Mouse (Mus musculus): ENCODE results near the gene Gm45713. TPM values are rescaled to one million over a fixed set of nuclear protein-coding genes. Genes with fewer than 3 reads are reported as not detected.

Gene Gm45713
- polyA plus RNA-seq, 1 experiment = 0.08 TPM

GRCm38 (mm10) chr7:45149545-45149944 lies 13.5 kb upstream of the Gm45713 start:
- TF ChIP-seq POLR2A (IDR thresholded peaks at IDR 0.05; ENCODE audit: extremely low read depth, insufficient read depth, low read length) (no peak), CTCF (IDR thresholded peaks at IDR 0.05; ENCODE audit: extremely low read depth, insufficient read depth, low read length) (no peak)
- H3K4me1 ChIP-seq (ENCODE audit: control insufficient read depth, insufficient read depth, low read length) = peaks cover 2% of the 10 kb centered on the region; the same call in 1 of the 2 replicates
- no peak overlapping the region for H3K4me3 ChIP-seq (ENCODE audit: insufficient read depth, low read length)
- no peak overlapping the region for H3K27ac ChIP-seq (ENCODE audit: insufficient read depth, low read length)

- Histone ChIP-seq H3K4me1 (ENCODE audit: control insufficient read depth, insufficient read depth, low read length) (peaks cover 2% of the 10 kb centered on the region; the same call in 1 of the 2 replicates), H3K27ac (ENCODE audit: insufficient read depth, low read length) (no peak overlapping the region), H3K4me3 (ENCODE audit: insufficient read depth, low read length) (no peak overlapping the region)
- no peak for TF ChIP-seq CTCF (IDR thresholded peaks at IDR 0.05; ENCODE audit: extremely low read depth, insufficient read depth, low read length)
- TF ChIP-seq POLR2A (IDR thresholded peaks at IDR 0.05; ENCODE audit: extremely low read depth, insufficient read depth, low read length) = no peak
These were observed 12.6 kb upstream of the Gm45713 start for GRCm38 (mm10) chr7:45148534-45149098.

GRCm38 (mm10) chr7:45147899-45148298 lies 11.9 kb upstream of the Gm45713 start:
- peaks cover 2% of the 10 kb centered on the region; the same call in 1 of the 2 replicates for H3K4me1 ChIP-seq (ENCODE audit: control insufficient read depth, insufficient read depth, low read length)
- no peak for TF ChIP-seq CTCF (IDR thresholded peaks at IDR 0.05; ENCODE audit: extremely low read depth, insufficient read depth, low read length)
- TF ChIP-seq POLR2A (IDR thresholded peaks at IDR 0.05; ENCODE audit: extremely low read depth, insufficient read depth, low read length) = no peak
- H3K4me3 ChIP-seq (ENCODE audit: insufficient read depth, low read length) = no peak overlapping the region
- H3K27ac ChIP-seq (ENCODE audit: insufficient read depth, low read length) = no peak overlapping the region

- Histone ChIP-seq H3K4me3 (ENCODE audit: insufficient read depth, low read length) (no peak overlapping the region), H3K27ac (ENCODE audit: insufficient read depth, low read length) (no peak overlapping the region), H3K4me1 (ENCODE audit: control insufficient read depth, insufficient read depth, low read length) (peaks cover 2% of the 10 kb centered on the region; the same call in 1 of the 2 replicates)
- TF ChIP-seq POLR2A (IDR thresholded peaks at IDR 0.05; ENCODE audit: extremely low read depth, insufficient read depth, low read length) = no peak
- no peak for TF ChIP-seq CTCF (IDR thresholded peaks at IDR 0.05; ENCODE audit: extremely low read depth, insufficient read depth, low read length)
These were observed 11.2 kb upstream of the Gm45713 start for GRCm38 (mm10) chr7:45147267-45147666.

- no peak for TF ChIP-seq CTCF (IDR thresholded peaks at IDR 0.05; ENCODE audit: extremely low read depth, insufficient read depth, low read length)
- TF ChIP-seq POLR2A (IDR thresholded peaks at IDR 0.05; ENCODE audit: extremely low read depth, insufficient read depth, low read length) = no peak
- Histone ChIP-seq H3K4me3 (ENCODE audit: insufficient read depth, low read length) (no peak overlapping the region), H3K4me1 (ENCODE audit: control insufficient read depth, insufficient read depth, low read length) (no peaks in the 10 kb centered on the region), H3K27ac (ENCODE audit: insufficient read depth, low read length) (no peak overlapping the region)
These were observed 9.4 kb upstream of the Gm45713 start for GRCm38 (mm10) chr7:45145460-45145859.

- H3K4me3 ChIP-seq (ENCODE audit: insufficient read depth, low read length) = no peak overlapping the region
- no peak overlapping the region for H3K27ac ChIP-seq (ENCODE audit: insufficient read depth, low read length)
- no peak for TF ChIP-seq POLR2A (IDR thresholded peaks at IDR 0.05; ENCODE audit: extremely low read depth, insufficient read depth, low read length)
- no peak for TF ChIP-seq CTCF (IDR thresholded peaks at IDR 0.05; ENCODE audit: extremely low read depth, insufficient read depth, low read length)
- no peaks in the 10 kb centered on the region for H3K4me1 ChIP-seq (ENCODE audit: control insufficient read depth, insufficient read depth, low read length)
These were observed 8.5 kb upstream of the Gm45713 start for GRCm38 (mm10) chr7:45144368-45145174.

- no peak overlapping the region for H3K27ac ChIP-seq (ENCODE audit: insufficient read depth, low read length)
- no peaks in the 10 kb centered on the region for H3K4me1 ChIP-seq (ENCODE audit: control insufficient read depth, insufficient read depth, low read length)
These were observed 5.9 kb upstream of the Gm45713 start for GRCm38 (mm10) chr7:45141914-45142313.

GRCm38 (mm10) chr7:45141319-45141718 lies 5.3 kb upstream of the Gm45713 start:
- TF ChIP-seq POLR2A (IDR thresholded peaks at IDR 0.05; ENCODE audit: extremely low read depth, insufficient read depth, low read length) (no peak), CTCF (IDR thresholded peaks at IDR 0.05; ENCODE audit: extremely low read depth, insufficient read depth, low read length) (no peak)
- no peak overlapping the region for H3K27ac ChIP-seq (ENCODE audit: insufficient read depth, low read length)
- no peaks in the 10 kb centered on the region for H3K4me1 ChIP-seq (ENCODE audit: control insufficient read depth, insufficient read depth, low read length)
- H3K4me3 ChIP-seq (ENCODE audit: insufficient read depth, low read length) = no peak overlapping the region

More at GRCm38 (mm10) chr7:45141914-45142313, 5.9 kb upstream of the Gm45713 start:
- H3K4me3 ChIP-seq (ENCODE audit: insufficient read depth, low read length) = no peak overlapping the region
- TF ChIP-seq CTCF (IDR thresholded peaks at IDR 0.05; ENCODE audit: extremely low read depth, insufficient read depth, low read length) (no peak), POLR2A (IDR thresholded peaks at IDR 0.05; ENCODE audit: extremely low read depth, insufficient read depth, low read length) (no peak)

- no peaks in the 10 kb centered on the region for H3K4me1 ChIP-seq (ENCODE audit: control insufficient read depth, insufficient read depth, low read length)
- H3K27ac ChIP-seq (ENCODE audit: insufficient read depth, low read length) = no peak overlapping the region
- no peak overlapping the region for H3K4me3 ChIP-seq (ENCODE audit: insufficient read depth, low read length)
- no peak for TF ChIP-seq CTCF (IDR thresholded peaks at IDR 0.05; ENCODE audit: extremely low read depth, insufficient read depth, low read length)
- TF ChIP-seq POLR2A (IDR thresholded peaks at IDR 0.05; ENCODE audit: extremely low read depth, insufficient read depth, low read length) = no peak
These were observed 4.1 kb upstream of the Gm45713 start for GRCm38 (mm10) chr7:45139904-45140723.
